Mouse (Mus musculus) forebrain, postnatal 0 days (tissue): Measurements from ENCODE around the gene Pfpl. TPM values are rescaled to one million over a fixed set of nuclear protein-coding genes. Genes with fewer than 3 reads are reported as not detected.

ENCODE experiments used
- ATAC-seq: fragments of 200-750 bp; cut with Nextera tagmentation; 2 replicates; pipeline ENCODE4 v1.8.0; 2017; ENCODE audit warnings: mild to moderate bottlenecking, moderate library complexity
- DNase-seq: peaks from one replicate; pipeline ENCODE4 v3.0.0-alpha.2; 2015
- H3K27ac ChIP-seq: fragments of 300-500 bp; sonication (generic); 2 replicates; pipeline ENCODE4 v1.5.1; 2014; ENCODE audit warnings: low read depth, mild to moderate bottlenecking, antibody characterized with exemption, low read length, moderate library complexity, mixed read lengths
- H3K27me3 ChIP-seq: fragments of 300-500 bp; sonication (generic); 2 replicates; pipeline ENCODE4 v1.6.1; 2014; ENCODE audit warnings: mild to moderate bottlenecking, low read length, mixed read lengths; ENCODE audit not compliant: insufficient read depth
- H3K36me3 ChIP-seq: fragments of 300-500 bp; sonication (generic); 2 replicates; pipeline ENCODE4 v1.6.1; 2014; ENCODE audit warnings: mild to moderate bottlenecking, moderate library complexity; ENCODE audit not compliant: insufficient read depth
- H3K4me1 ChIP-seq: fragments of 300-500 bp; sonication (generic); 2 replicates; pipeline ENCODE4 v1.6.1; 2014; ENCODE audit warnings: antibody characterized with exemption; ENCODE audit not compliant: insufficient read depth
- H3K4me2 ChIP-seq: fragments of 300-500 bp; sonication (generic); 2 replicates; pipeline ENCODE4 v1.6.1; 2014; ENCODE audit warnings: low read depth, mild to moderate bottlenecking, moderate library complexity
- H3K4me3 ChIP-seq: fragments of 300-500 bp; sonication (generic); 2 replicates; pipeline ENCODE4 v1.5.1; 2014; ENCODE audit warnings: low read depth, low read length, mixed read lengths
- H3K9ac ChIP-seq: fragments of 300-500 bp; sonication (generic); 2 replicates; pipeline ENCODE4 v1.6.1; 2014; ENCODE audit warnings: mild to moderate bottlenecking
- H3K9me3 ChIP-seq: fragments of 300-500 bp; sonication (generic); 2 replicates; pipeline ENCODE4 v1.6.1; 2016; ENCODE audit warnings: low read length
- CTCF ChIP-seq: sonication (generic); IDR thresholded peaks from 2 replicates; pipeline ENCODE4 v1.5.1; 2016; ENCODE audit warnings: antibody characterized with exemption, control low read depth, low read depth
- WGBS: fragments of 180-500 bp; shearing (Covaris S2); extraction: QIAGEN DNeasy Blood & Tissue Kit; methylation state at CpG from one replicate; pipeline ENCODE4 v1.1.7; 2014; 5-methylcytosine and 5-hydroxymethylcytosine counted together
- polyA plus RNA-seq: library from polyadenylated mRNA; unstranded; fragments of >200 nt; fragmentation: Nextera tagmentation; extraction: Ambion mirVana; gene quantifications from 2 replicates; pipeline ENCODE4 v1.2.1, GENCODE M21; 2015
- total RNA-seq: library from RNA; depleted of rRNA; stranded (reverse); fragments of >200 nt; gene quantifications from 2 replicates; pipeline ENCODE4 v1.2.3, GENCODE M21; 2014; rRNA removed

Pfpl gene
- total and polyA plus RNA-seq, 2 experiments from 2014 or later = not detected

- no peak overlapping the region for H3K9ac ChIP-seq
- peaks cover 55% of the 10 kb centered on the region for H3K36me3 ChIP-seq
- no peak for TF ChIP-seq CTCF
- no peak for ATAC-seq
- no peaks in the 10 kb centered on the region for H3K27me3 ChIP-seq
- H3K27ac ChIP-seq = no peak overlapping the region
- H3K9me3 ChIP-seq = no peaks in the 10 kb centered on the region
- no peak for DNase-seq
- WGBS = 84% methylated on average over 4 of the region's 4 CpGs
- H3K4me1 ChIP-seq = no peaks in the 10 kb centered on the region
- H3K4me2 ChIP-seq = no peak overlapping the region
- no peak overlapping the region for H3K4me3 ChIP-seq
These were observed 45.5 kb downstream of the Pfpl start for GRCm38 (mm10) chr19:12473201-12473641.

DNA sequence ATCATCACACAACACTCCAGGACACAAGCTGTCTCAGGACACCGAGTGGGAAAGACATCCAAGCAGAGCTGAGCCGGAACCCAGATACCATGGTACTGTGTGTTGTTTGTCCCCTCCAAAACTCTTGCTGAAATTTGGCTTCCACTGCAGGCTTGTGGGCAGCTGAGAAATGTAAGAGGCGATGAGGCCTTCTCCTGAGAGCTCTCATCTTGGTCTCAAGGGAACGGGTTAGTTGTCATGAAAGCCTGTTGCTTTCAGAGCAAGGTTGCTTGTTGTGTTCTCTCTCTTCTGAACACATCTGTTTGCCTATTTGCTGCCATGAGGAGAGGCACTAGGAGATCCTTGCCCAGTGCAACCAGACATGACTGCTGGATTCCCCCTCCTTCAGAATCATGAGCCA, 46.2 kb downstream of the Pfpl start:
- Histone ChIP-seq H3K27ac (no peak overlapping the region), H3K9ac (no peak overlapping the region), H3K4me1 (no peaks in the 10 kb centered on the region), H3K4me3 (no peak overlapping the region), H3K9me3 (no peaks in the 10 kb centered on the region), H3K27me3 (no peaks in the 10 kb centered on the region), H3K4me2 (no peak overlapping the region), H3K36me3 (peaks cover 51% of the 10 kb centered on the region)
- 96% methylated on average over 4 of the region's 4 CpGs for WGBS
- no peak for ATAC-seq
- DNase-seq = no peak
- no peak for TF ChIP-seq CTCF

- TF ChIP-seq CTCF = no peak
- Histone ChIP-seq H3K4me2 (no peak overlapping the region), H3K36me3 (peaks cover 58% of the 10 kb centered on the region)
These were observed 47.9 kb downstream of the Pfpl start for GRCm38 (mm10) chr19:12475380-12476250.

DNA sequence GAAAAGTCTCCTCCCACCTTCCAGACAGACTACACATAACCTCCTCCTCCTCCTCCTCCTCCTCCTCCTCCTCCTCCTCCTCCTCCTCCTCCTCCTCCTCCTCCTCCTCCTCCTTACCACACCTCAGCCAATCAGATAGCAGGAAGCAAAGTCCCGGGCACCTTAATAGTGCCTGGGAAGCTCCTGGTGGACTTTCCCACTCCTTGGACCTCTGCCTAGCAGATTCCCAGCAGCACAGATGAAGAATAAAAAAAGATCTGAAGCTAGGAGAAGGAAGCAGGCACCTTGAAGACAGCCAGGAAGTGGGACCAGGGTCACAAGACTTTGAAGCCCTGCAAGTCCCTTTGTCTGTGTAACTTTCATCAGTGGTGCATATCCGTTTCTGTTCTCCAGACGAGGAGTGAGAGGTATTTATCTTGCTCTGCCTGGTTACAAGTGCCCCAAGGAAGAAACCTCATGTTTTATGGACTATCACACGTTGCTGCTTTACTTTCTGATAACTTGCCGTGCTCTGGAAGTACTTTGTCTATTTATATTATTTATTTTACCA, 49.1 kb downstream of the Pfpl start:
- Histone ChIP-seq H3K4me3 (no peak overlapping the region), H3K9ac (no peak overlapping the region), H3K4me1 (no peaks in the 10 kb centered on the region), H3K27me3 (no peaks in the 10 kb centered on the region), H3K9me3 (no peaks in the 10 kb centered on the region), H3K36me3 (peaks cover 68% of the 10 kb centered on the region), H3K27ac (no peak overlapping the region), H3K4me2 (no peak overlapping the region)
- WGBS = 68% methylated on average over 5 of the region's 5 CpGs
- ATAC-seq (no peak), DNase-seq (no peak)
- TF ChIP-seq CTCF = no peak

More at GRCm38 (mm10) chr19:12475380-12476250, 47.9 kb downstream of the Pfpl start:
- no peaks in the 10 kb centered on the region for H3K27me3 ChIP-seq
- no peaks in the 10 kb centered on the region for H3K4me1 ChIP-seq
- no peak overlapping the region for H3K4me3 ChIP-seq
- peak overlapping the region; percentile 35; the same call in 1 of the 2 replicates for H3K27ac ChIP-seq
- peak; percentile 86 for DNase-seq
- no peaks in the 10 kb centered on the region for H3K9me3 ChIP-seq
- peak; percentile 92 for ATAC-seq
- WGBS = 47% methylated on average over 15 of the region's 15 CpGs
- no peak overlapping the region for H3K9ac ChIP-seq

GRCm38 (mm10) chr19:12478369-12478768, 50.7 kb downstream of the Pfpl start:
- H3K4me3 ChIP-seq = no peak overlapping the region
- H3K9ac ChIP-seq = no peak overlapping the region
- no peaks in the 10 kb centered on the region for H3K4me1 ChIP-seq
- no peaks in the 10 kb centered on the region for H3K27me3 ChIP-seq
- no peak overlapping the region for H3K4me2 ChIP-seq
- TF ChIP-seq CTCF = no peak
- H3K9me3 ChIP-seq = no peaks in the 10 kb centered on the region
- WGBS = 93% methylated on average over 6 of the region's 6 CpGs
- DNase-seq (no peak), ATAC-seq (no peak)
- H3K36me3 ChIP-seq = peaks cover 70% of the 10 kb centered on the region
- no peak overlapping the region for H3K27ac ChIP-seq

Other genes with a start within 250 kb of the Pfpl start
- gene Olfr1431, start 227.3 kb upstream of the Pfpl start, total RNA-seq = not detected in 2 replicates
- gene Olfr1431, start 227.3 kb upstream of the Pfpl start, polyA plus RNA-seq = not detected in 2 replicates
- gene Olfr1432, start 195.3 kb upstream of the Pfpl start, total RNA-seq = not detected in 2 replicates
- not detected in 2 replicates for gene Olfr1432, start 195.3 kb upstream of the Pfpl start, polyA plus RNA-seq
- gene Olfr262, start 186.2 kb upstream of the Pfpl start, total RNA-seq = not detected in 2 replicates
- not detected in 2 replicates for gene Olfr262, start 186.2 kb upstream of the Pfpl start, polyA plus RNA-seq
- not detected in 2 replicates for gene Olfr235, start 166.9 kb upstream of the Pfpl start, total RNA-seq
- gene Olfr235, start 166.9 kb upstream of the Pfpl start, polyA plus RNA-seq = not detected in 2 replicates
- not detected in 2 replicates for gene Olfr1434, start 148.1 kb upstream of the Pfpl start, total RNA-seq
- gene Olfr1434, start 148.1 kb upstream of the Pfpl start, polyA plus RNA-seq = not detected in 2 replicates
- gene Olfr1436, start 128.8 kb upstream of the Pfpl start, total RNA-seq = not detected in 2 replicates
- gene Olfr1436, start 128.8 kb upstream of the Pfpl start, polyA plus RNA-seq = not detected in 2 replicates
- gene Olfr1437, start 102.8 kb upstream of the Pfpl start, total RNA-seq = not detected in 2 replicates
- not detected in 2 replicates for gene Olfr1437, start 102.8 kb upstream of the Pfpl start, polyA plus RNA-seq
- gene Olfr1438-ps1, start 92.0 kb upstream of the Pfpl start, total RNA-seq = not detected in 2 replicates
- not detected in 2 replicates for gene Olfr1438-ps1, start 92.0 kb upstream of the Pfpl start, polyA plus RNA-seq
- not detected in 2 replicates for gene Olfr1440, start 40.6 kb upstream of the Pfpl start, total RNA-seq
- gene Olfr1440, start 40.6 kb upstream of the Pfpl start, polyA plus RNA-seq = not detected in 2 replicates
- not detected in 2 replicates for gene Olfr1441, start 10.5 kb upstream of the Pfpl start, total RNA-seq
- gene Olfr1441, start 10.5 kb upstream of the Pfpl start, polyA plus RNA-seq = not detected in 2 replicates
- 3.2 and 3.5 TPM in 2 replicates for gene Mpeg1, start 32.9 kb downstream of the Pfpl start, total RNA-seq
- gene Mpeg1, start 32.9 kb downstream of the Pfpl start, polyA plus RNA-seq = 0.63 and 1.1 TPM in 2 replicates
- 43.2 and 48.8 TPM in 2 replicates for gene Dtx4, start 73.5 kb downstream of the Pfpl start, total RNA-seq
- gene Dtx4, start 73.5 kb downstream of the Pfpl start, polyA plus RNA-seq = 20.6 and 21.2 TPM in 2 replicates
- 4.3 and 4.4 TPM in 2 replicates for gene Fam111a, start 117.8 kb downstream of the Pfpl start, total RNA-seq
- gene Fam111a, start 117.8 kb downstream of the Pfpl start, polyA plus RNA-seq = 2.9 and 3.2 TPM in 2 replicates
- gene Gm4952, start 172.1 kb downstream of the Pfpl start, total RNA-seq = 0.29 and 0.31 TPM in 2 replicates
- gene Gm4952, start 172.1 kb downstream of the Pfpl start, polyA plus RNA-seq = 0.13 and 0.19 TPM in 2 replicates
- gene Glyat, start 205.4 kb downstream of the Pfpl start, total RNA-seq = not detected in 2 replicates
- gene Glyat, start 205.4 kb downstream of the Pfpl start, polyA plus RNA-seq = not detected in 2 replicates
- gene Olfr1442, start 242.5 kb downstream of the Pfpl start, total RNA-seq = not detected in 2 replicates
- not detected in 2 replicates for gene Olfr1442, start 242.5 kb downstream of the Pfpl start, polyA plus RNA-seq